Mouse (Mus musculus): ENCODE data around the gene Armh3. TPM values are rescaled to one million over a fixed set of nuclear protein-coding genes. Genes with fewer than 3 reads are reported as not detected.

Armh3 gene
- total and polyA plus RNA-seq, 3 experiments = 4.1 to 10.8 TPM; not detected in 1

- H3K4me1 ChIP-seq (ENCODE audit: control insufficient read depth in 1 of 2, insufficient read depth in 2 of 2, low read length in 2 of 2) = peaks cover 10 to 29% of the 10 kb centered on the region in 2 experiments
- TF ChIP-seq NELFE (IDR thresholded peaks at IDR 0.05; ENCODE audit: low read depth, low read length) (no peak), BHLHE40 (IDR thresholded peaks at IDR 0.05; ENCODE audit: borderline replicate concordance, low read depth, low read length) (no peak), MAZ (IDR thresholded peaks at IDR 0.05; ENCODE audit: low read depth, low read length) (no peak), USF1 (IDR thresholded peaks at IDR 0.05; ENCODE audit: low read depth, low read length) (no peak), CTCF (IDR thresholded peaks at IDR 0.05 in 2 of 3, conservative IDR thresholded peaks at IDR 0.05 in 1 of 3; ENCODE audit: control insufficient read depth in 1 of 3, insufficient read depth in 1 of 3, low read depth in 2 of 3, low read length in 3 of 3, poor library complexity in 1 of 3, severe bottlenecking in 1 of 3) (no peak), CHD1 (IDR thresholded peaks at IDR 0.05; ENCODE audit: low read depth, low read length) (no peak), MEF2A (IDR thresholded peaks at IDR 0.05; ENCODE audit: extremely low read depth, insufficient replicate concordance, low read depth, low read length, poor library complexity, severe bottlenecking) (no peak), ELF1 (IDR thresholded peaks at IDR 0.05; ENCODE audit: low read depth, low read length) (no peak), MXI1 (IDR thresholded peaks at IDR 0.05; ENCODE audit: low read depth, low read length) (no peak), RAD21 (IDR thresholded peaks at IDR 0.05; ENCODE audit: low read depth, low read length) (no peak), MYB (IDR thresholded peaks at IDR 0.05; ENCODE audit: low read depth, low read length) (no peak), NRF1 (IDR thresholded peaks at IDR 0.05; ENCODE audit: insufficient read depth, low read depth, low read length, poor library complexity, severe bottlenecking) (no peak), TBP (IDR thresholded peaks at IDR 0.05; ENCODE audit: low read depth, low read length) (no peak), KAT2A (conservative IDR thresholded peaks at IDR 0.05; ENCODE audit: low read depth, low read length) (no peak), SMC3 (IDR thresholded peaks at IDR 0.05; ENCODE audit: low read depth, low read length) (no peak), JUND (IDR thresholded peaks at IDR 0.05; ENCODE audit: low read depth, low read length) (no peak), ZKSCAN1 (IDR thresholded peaks at IDR 0.05; ENCODE audit: low read depth, low read length) (no peak), EP300 (IDR thresholded peaks at IDR 0.05; ENCODE audit: low read depth in 1 of 2, low read length in 2 of 2) (no peak)
- no peak for DNase-seq (ENCODE audit: low read depth, low spot score)
Observed at GRCm38 (mm10) chr19:45787450-45787849, 210.8 kb downstream of the Armh3 start.

GRCm38 (mm10) chr19:45785470-45785869, 212.8 kb downstream of the Armh3 start:
- Histone ChIP-seq H3K27me3 (ENCODE audit: control insufficient read depth in 1 of 2, insufficient read depth in 2 of 2, low read length in 2 of 2) (no peaks in the 10 kb centered on the region), H3K27ac (ENCODE audit: control insufficient read depth, low read depth, low read length) (no peak overlapping the region), H3K36me3 (ENCODE audit: control insufficient read depth in 1 of 2, insufficient read depth in 2 of 2, low read length in 2 of 2) (peaks cover 2 to 40% of the 10 kb centered on the region in 2 experiments), H3K9me3 (replicated peaks; ENCODE audit: insufficient read depth, low read length) (no peaks in the 10 kb centered on the region), H3K4me1 (ENCODE audit: control insufficient read depth in 1 of 2, insufficient read depth in 2 of 2, low read length in 2 of 2) (peaks cover 18 to 31% of the 10 kb centered on the region in 2 experiments), H3K9ac (ENCODE audit: control insufficient read depth, low read depth, low read length, poor library complexity, severe bottlenecking) (no peak overlapping the region), H3K4me3 (ENCODE audit: control insufficient read depth in 1 of 2, insufficient read depth in 1 of 2, low read depth in 2 of 2, low read length in 2 of 2) (no peak overlapping the region), H3K79me2 (ENCODE audit: control insufficient read depth, insufficient read depth, low read length, poor library complexity) (peaks cover 26% of the 10 kb centered on the region)
- DNase-seq (ENCODE audit: low read depth, low spot score) = no peak
- TF ChIP-seq ZC3H11A (IDR thresholded peaks at IDR 0.05; ENCODE audit: low read depth, low read length) (no peak), RCOR1 (IDR thresholded peaks at IDR 0.05; ENCODE audit: low read depth, low read length) (no peak), POLR2AphosphoS5 (IDR thresholded peaks at IDR 0.05; ENCODE audit: borderline replicate concordance, low read depth, low read length) (no peak), ELF1 (IDR thresholded peaks at IDR 0.05; ENCODE audit: low read depth, low read length) (no peak), MAX (IDR thresholded peaks at IDR 0.05; ENCODE audit: low read length) (no peak)

More at GRCm38 (mm10) chr19:45787450-45787849, 210.8 kb downstream of the Armh3 start:
- no peak overlapping the region for H3K4me3 ChIP-seq (ENCODE audit: control insufficient read depth in 1 of 2, insufficient read depth in 1 of 2, low read depth in 2 of 2, low read length in 2 of 2)
- H3K9ac ChIP-seq (ENCODE audit: control insufficient read depth, low read depth, low read length, poor library complexity, severe bottlenecking) = no peak overlapping the region
- H3K36me3 ChIP-seq (ENCODE audit: control insufficient read depth in 1 of 2, insufficient read depth in 2 of 2, low read length in 2 of 2) = peaks cover 0 to 33% of the 10 kb centered on the region in 2 experiments; a peak in 2 of 4 replicates
- H3K27ac ChIP-seq (ENCODE audit: control insufficient read depth, low read depth, low read length) = no peak overlapping the region
- no peaks in the 10 kb centered on the region for H3K9me3 ChIP-seq (replicated peaks; ENCODE audit: insufficient read depth, low read length)
- peaks cover 8% of the 10 kb centered on the region for H3K79me2 ChIP-seq (ENCODE audit: control insufficient read depth, insufficient read depth, low read length, poor library complexity)
- no peaks in the 10 kb centered on the region for H3K27me3 ChIP-seq (ENCODE audit: control insufficient read depth in 1 of 2, insufficient read depth in 2 of 2, low read length in 2 of 2)

Measured in MEL (cell line).